Mouse (Mus musculus) MEL (cell line): ENCODE measurements at regions not wholly inside any gene's neighbourhood (a gene's known extent, or its start where the extent isn't known, plus 50 kb on each side); places are given as distances from the start of the nearest gene placed in this dataset.

Source experiments
- DNase-seq: peaks from one replicate; pipeline ENCODE4 v3.0.0; 2011; ENCODE audit warnings: low read depth, low spot score
- H3K27ac ChIP-seq: 2 replicates; pipeline ENCODE4 v1.5.1; 2012; ENCODE audit warnings: low read depth, mild to moderate bottlenecking, control low read depth, low read length, moderate library complexity; ENCODE audit not compliant: control insufficient read depth
- H3K27me3 ChIP-seq, 2 experiments: fragments of 150-350 bp in 1 of 2; sonication (generic) in 1 of 2; 2 replicates each; pipeline ENCODE4 v1.6.1; 2012; ENCODE audit warnings: low read length in 2 of 2, mild to moderate bottlenecking in 2 of 2, improper control_type of control experiment in 1 of 2, moderate library complexity in 1 of 2; ENCODE audit not compliant: insufficient read depth in 2 of 2, control insufficient read depth in 1 of 2
- H3K36me3 ChIP-seq, 2 experiments: 2 replicates each; pipeline ENCODE4 v1.6.1; 2012 to 2014; ENCODE audit warnings: low read length in 2 of 2, improper control_type of control experiment in 1 of 2, inconsistent platforms in 1 of 2, mild to moderate bottlenecking in 1 of 2; ENCODE audit not compliant: insufficient read depth in 2 of 2, control insufficient read depth in 1 of 2
- H3K4me1 ChIP-seq, 2 experiments: fragments of 150-350 bp in 1 of 2; sonication (generic) in 1 of 2; 2 replicates each; pipeline ENCODE4 v1.6.1; 2012; ENCODE audit warnings: low read length in 2 of 2, improper control_type of control experiment in 1 of 2, mild to moderate bottlenecking in 1 of 2; ENCODE audit not compliant: insufficient read depth in 2 of 2, control insufficient read depth in 1 of 2
- H3K4me3 ChIP-seq, 2 experiments: fragments of 150-350 bp in 1 of 2; sonication (generic) in 1 of 2; 2 replicates each; pipeline ENCODE4 v1.5.1; 2012; ENCODE audit warnings: low read depth in 2 of 2, low read length in 2 of 2, mild to moderate bottlenecking in 2 of 2, moderate library complexity in 2 of 2, control low read depth in 1 of 2, improper control_type of control experiment in 1 of 2; ENCODE audit not compliant: control insufficient read depth in 1 of 2, insufficient read depth in 1 of 2
- H3K79me2 ChIP-seq: 2 replicates; pipeline ENCODE4 v1.6.1; 2012; ENCODE audit warnings: mild to moderate bottlenecking, low read length, moderate library complexity; ENCODE audit not compliant: control insufficient read depth, poor library complexity, insufficient read depth
- H3K9ac ChIP-seq: 2 replicates; pipeline ENCODE4 v1.6.1; 2012; ENCODE audit warnings: low read depth, mild to moderate bottlenecking, control low read depth, low read length, moderate library complexity; ENCODE audit not compliant: control insufficient read depth, poor library complexity, severe bottlenecking
- H3K9me3 ChIP-seq: fragments of 150-350 bp; sonication (generic); replicated peaks from 2 replicates; pipeline ENCODE4 v1.6.1; 2012; ENCODE audit warnings: mild to moderate bottlenecking, low read length, improper control_type of control experiment, moderate library complexity; ENCODE audit not compliant: insufficient read depth
- CHD1 ChIP-seq: IDR thresholded peaks from 2 replicates; pipeline ENCODE4 v1.6.1; 2012; ENCODE audit warnings: low read depth, mild to moderate bottlenecking, inconsistent platforms, low read length, improper control_type of control experiment
- CHD2 ChIP-seq: IDR thresholded peaks from 2 replicates; pipeline ENCODE4 v1.6.1; 2011; ENCODE audit warnings: low read length, improper control_type of control experiment
- CTCF ChIP-seq, 3 experiments: IDR thresholded peaks in 2 of 3; conservative IDR thresholded peaks in 1 of 3; 2 replicates each; pipeline ENCODE4 v1.5.1; 2011 to 2012; ENCODE audit warnings: low read length in 3 of 3, low read depth in 2 of 3, mild to moderate bottlenecking in 2 of 3, improper control_type of control experiment in 1 of 3, inconsistent platforms in 1 of 3, mixed read lengths in 1 of 3, moderate library complexity in 1 of 3; ENCODE audit not compliant: control insufficient read depth in 1 of 3, insufficient read depth in 1 of 3, poor library complexity in 1 of 3, severe bottlenecking in 1 of 3
- ETS1 ChIP-seq: IDR thresholded peaks from 2 replicates; pipeline ENCODE4 v1.6.1; 2012; ENCODE audit warnings: low read depth, mild to moderate bottlenecking, inconsistent platforms, low read length, improper control_type of control experiment, moderate library complexity
- GABPA ChIP-seq: IDR thresholded peaks from 2 replicates; pipeline ENCODE4 v1.6.1; 2012; ENCODE audit warnings: low read depth, mild to moderate bottlenecking, inconsistent platforms, low read length, improper control_type of control experiment, moderate library complexity
- GATA1 ChIP-seq: IDR thresholded peaks from 2 replicates; pipeline ENCODE4 v1.6.1; 2011; ENCODE audit warnings: low read depth, low read length, improper control_type of control experiment
- HCFC1 ChIP-seq: IDR thresholded peaks from 2 replicates; pipeline ENCODE4 v1.6.1; 2012; ENCODE audit warnings: low read depth, mild to moderate bottlenecking, inconsistent platforms, low read length, improper control_type of control experiment, moderate library complexity
- MXI1 ChIP-seq: IDR thresholded peaks from 2 replicates; pipeline ENCODE4 v1.6.1; 2011; ENCODE audit warnings: mild to moderate bottlenecking, low read depth, low read length, improper control_type of control experiment
- MYC ChIP-seq: IDR thresholded peaks from 2 replicates; pipeline ENCODE4 v1.6.1; 2011; ENCODE audit warnings: low read depth, mild to moderate bottlenecking, low read length, improper control_type of control experiment, moderate library complexity
- NELFE ChIP-seq: IDR thresholded peaks from 2 replicates; pipeline ENCODE4 v1.6.1; 2011; ENCODE audit warnings: low read depth, low read length, improper control_type of control experiment
- NRF1 ChIP-seq: IDR thresholded peaks from 2 replicates; pipeline ENCODE4 v1.6.1; 2014; ENCODE audit warnings: low read depth, mild to moderate bottlenecking, inconsistent platforms, low read length, improper control_type of control experiment, moderate library complexity; ENCODE audit not compliant: poor library complexity, insufficient read depth, severe bottlenecking
- RAD21 ChIP-seq: IDR thresholded peaks from 2 replicates; pipeline ENCODE4 v1.6.1; 2011; ENCODE audit warnings: mild to moderate bottlenecking, low read depth, low read length, improper control_type of control experiment
- RCOR1 ChIP-seq: IDR thresholded peaks from 2 replicates; pipeline ENCODE4 v1.6.1; 2012; ENCODE audit warnings: low read depth, mild to moderate bottlenecking, inconsistent platforms, low read length, improper control_type of control experiment
- SIN3A ChIP-seq: IDR thresholded peaks from 2 replicates; pipeline ENCODE4 v1.6.1; 2012; ENCODE audit warnings: low read length, improper control_type of control experiment, inconsistent platforms
- SMC3 ChIP-seq: IDR thresholded peaks from 2 replicates; pipeline ENCODE4 v1.6.1; 2011; ENCODE audit warnings: low read depth, low read length, improper control_type of control experiment
- TBP ChIP-seq: IDR thresholded peaks from 2 replicates; pipeline ENCODE4 v1.8.0; 2011; ENCODE audit warnings: low read depth, low read length, improper control_type of control experiment
- UBTF ChIP-seq: IDR thresholded peaks from 2 replicates; pipeline ENCODE4 v1.6.1; 2012; ENCODE audit warnings: low read depth, mild to moderate bottlenecking, inconsistent platforms, low read length, improper control_type of control experiment, moderate library complexity, borderline replicate concordance; ENCODE audit not compliant: insufficient read depth
- ZMIZ1 ChIP-seq: IDR thresholded peaks from 2 replicates; pipeline ENCODE4 v1.6.1; 2012; ENCODE audit warnings: low read depth, mild to moderate bottlenecking, inconsistent platforms, low read length, improper control_type of control experiment, moderate library complexity
- ZNF384 ChIP-seq: IDR thresholded peaks from 2 replicates; pipeline ENCODE4 v1.6.1; 2012; ENCODE audit warnings: low read depth, mild to moderate bottlenecking, inconsistent platforms, low read length, improper control_type of control experiment

- H3K4me1 ChIP-seq, result no peaks in the 10 kb centered on the region
- H3K4me3 ChIP-seq, result no peak overlapping the region
- H3K9ac ChIP-seq, result no peak overlapping the region
- DNase-seq, result no peak
- H3K36me3 ChIP-seq, result no peaks in the 10 kb centered on the region
- no peak for TF ChIP-seq MXI1
- TF ChIP-seq RCOR1, result no peak
- TF ChIP-seq SIN3A, result no peak
- TF ChIP-seq CTCF (IDR thresholded peaks at IDR 0.05 in 2 of 3, conservative IDR thresholded peaks at IDR 0.05 in 1 of 3; ENCODE audit: control insufficient read depth in 1 of 3, insufficient read depth in 1 of 3, low read depth in 2 of 3, low read length in 3 of 3, poor library complexity in 1 of 3, severe bottlenecking in 1 of 3), result no peak
- TF ChIP-seq HCFC1, result no peak
- TF ChIP-seq ETS1, result no peak
- no peak for TF ChIP-seq RAD21
- TF ChIP-seq NRF1, result no peak
- no peak for TF ChIP-seq SMC3
- no peak for TF ChIP-seq TBP
- no peak for TF ChIP-seq UBTF
- TF ChIP-seq GATA1, result no peak
- no peak for TF ChIP-seq CHD2
- TF ChIP-seq, all 39 proteins: peak for 0
- H3K27ac ChIP-seq, result no peak overlapping the region
- H3K9me3 ChIP-seq, result no peaks in the 10 kb centered on the region
- no peaks in the 10 kb centered on the region for H3K79me2 ChIP-seq
- H3K27me3 ChIP-seq, result no peaks in the 10 kb centered on the region
Measured at GRCm38 (mm10) chr8:82601556-82601955, 172.4 kb downstream of the Zfp330 start.

DNA sequence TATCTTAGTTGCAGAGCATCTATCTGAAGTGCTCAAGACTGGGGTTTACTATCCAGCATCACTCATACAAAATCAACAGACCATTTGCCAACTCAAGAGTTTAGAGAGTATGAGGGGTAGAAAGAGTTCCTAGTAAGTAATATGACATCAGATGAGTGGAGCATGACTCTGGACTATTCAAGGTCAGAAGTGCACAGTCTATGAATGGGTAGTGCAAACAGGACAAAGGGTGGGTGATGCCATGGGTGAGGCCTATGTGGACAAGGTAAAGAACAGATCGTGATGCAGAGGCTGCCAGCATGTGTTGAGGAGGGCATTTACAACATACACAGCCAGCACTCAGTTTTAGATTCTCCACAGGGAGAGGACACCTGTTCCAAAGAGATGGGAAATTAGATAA is 170.4 kb upstream of the Il15 start:
- Histone ChIP-seq H3K27me3 (no peaks in the 10 kb centered on the region), H3K79me2 (no peaks in the 10 kb centered on the region; the same call in 1 of the 2 replicates), H3K9me3 (no peaks in the 10 kb centered on the region), H3K4me3 (no peak overlapping the region), H3K36me3 (no peaks in the 10 kb centered on the region), H3K9ac (no peak overlapping the region), H3K27ac (no peak overlapping the region), H3K4me1 (no peaks in the 10 kb centered on the region)
- TF ChIP-seq SMC3 (no peak), CHD1 (no peak), NELFE (no peak), ZMIZ1 (no peak), ZNF384 (no peak), GABPA (no peak), MXI1 (no peak), MYC (no peak)
- no peak for DNase-seq
